Mouse (Mus musculus): ENCODE measurements at regions not wholly inside any gene's neighbourhood (a gene's known extent, or its start where the extent isn't known, plus 50 kb on each side); places are given as distances from the start of the nearest gene placed in this dataset.
A peak's percentile ranks its signal among the peaks of the same experiment; 100 is the strongest.

DNA sequence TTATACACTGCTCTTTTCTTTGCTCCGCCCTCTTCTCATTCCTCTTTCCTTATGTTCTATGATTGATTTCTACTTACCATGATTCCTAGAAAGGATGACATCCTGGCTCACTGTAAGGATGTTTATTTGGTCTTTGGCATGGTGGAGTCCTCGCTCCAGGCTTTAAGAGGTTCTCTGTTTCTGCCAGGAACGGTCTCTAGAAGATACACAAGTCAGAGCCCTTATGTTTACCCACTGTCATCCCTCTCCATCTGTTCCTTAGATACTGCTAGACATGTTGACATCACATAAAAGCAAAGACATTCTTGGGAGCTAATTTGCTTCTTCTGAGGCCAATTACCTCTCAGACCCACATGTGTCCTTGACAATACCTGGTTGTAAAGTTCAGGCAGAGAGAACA is 552.9 kb downstream of the Gm16223 start:
- no peak for DNase-seq (ENCODE audit: low read depth, low spot score)

DNA sequence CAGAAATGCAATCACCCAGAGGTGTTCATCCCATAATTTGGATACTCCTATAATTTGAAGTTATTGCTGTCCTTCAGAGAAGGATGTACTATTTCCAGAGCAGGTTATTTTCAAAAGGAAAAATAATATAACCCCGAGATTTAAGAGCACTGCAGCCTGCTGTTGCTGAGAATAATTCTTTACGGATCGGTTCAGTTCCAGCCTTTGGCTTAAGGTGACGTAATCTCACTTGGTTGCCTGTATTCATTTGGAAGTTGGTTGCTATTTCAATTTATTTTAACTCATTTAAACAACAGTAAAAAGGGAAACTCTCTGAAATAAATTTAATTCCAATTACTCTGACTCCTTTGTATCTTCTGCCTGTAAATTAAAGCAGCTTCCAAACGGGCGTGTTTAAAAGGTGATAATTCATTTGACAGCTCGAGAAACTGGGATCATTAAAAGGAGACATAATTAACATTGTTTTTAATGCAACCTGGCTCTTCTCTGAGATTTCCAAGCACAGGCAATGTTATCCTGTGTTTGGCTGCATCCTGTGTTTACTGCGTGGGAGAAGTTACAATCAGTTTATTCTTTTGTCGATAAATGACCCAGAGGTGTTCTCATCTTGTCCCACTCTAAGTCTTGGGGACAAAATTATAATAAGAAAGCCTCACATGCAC is 568.5 kb downstream of the Gm16223 start:
- no peak for DNase-seq (ENCODE audit: low read depth, low spot score)

DNA sequence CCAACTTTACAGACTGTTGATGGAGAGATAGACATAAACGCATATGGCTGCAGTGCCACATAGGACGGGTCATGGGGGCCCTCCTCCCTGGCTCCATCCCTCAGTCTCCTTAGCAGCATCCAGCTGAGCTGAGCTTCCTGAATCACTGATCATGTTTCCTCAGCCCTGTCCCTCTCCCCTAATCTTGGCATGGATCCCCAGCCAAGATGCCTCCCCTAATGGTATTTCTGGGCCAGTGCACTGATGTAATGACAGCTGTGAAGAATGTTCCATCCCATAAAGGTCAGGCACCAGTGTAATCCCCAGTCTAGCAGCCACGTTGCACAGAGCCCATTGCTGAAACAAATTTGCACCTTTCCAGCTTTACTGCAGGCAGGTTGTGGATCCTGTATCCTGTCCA is 576.5 kb upstream of the Cpeb2 start:
- DNase-seq (ENCODE audit: low read depth, low spot score), result no peak

DNA sequence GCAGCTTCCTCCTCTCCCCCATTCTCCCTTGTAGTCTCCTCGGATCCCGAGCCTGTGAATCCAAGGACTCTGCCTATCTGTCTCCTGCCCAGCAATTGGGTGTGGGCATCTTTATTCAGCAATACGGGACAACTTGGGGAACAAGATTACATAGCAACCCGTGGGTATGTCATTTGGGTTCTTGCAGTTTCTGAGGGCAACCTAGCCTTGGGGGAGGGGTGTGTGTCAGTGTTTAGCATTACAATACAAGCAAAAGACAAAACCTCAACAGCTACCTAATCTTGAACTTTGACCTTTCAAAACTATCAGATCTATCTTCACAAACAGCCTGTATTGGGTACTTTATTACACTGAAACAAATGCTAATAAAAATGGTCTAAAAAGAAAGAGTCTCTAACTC is 573.0 kb upstream of the Cpeb2 start:
- DNase-seq (ENCODE audit: low read depth, low spot score), result peak; percentile 18

DNA sequence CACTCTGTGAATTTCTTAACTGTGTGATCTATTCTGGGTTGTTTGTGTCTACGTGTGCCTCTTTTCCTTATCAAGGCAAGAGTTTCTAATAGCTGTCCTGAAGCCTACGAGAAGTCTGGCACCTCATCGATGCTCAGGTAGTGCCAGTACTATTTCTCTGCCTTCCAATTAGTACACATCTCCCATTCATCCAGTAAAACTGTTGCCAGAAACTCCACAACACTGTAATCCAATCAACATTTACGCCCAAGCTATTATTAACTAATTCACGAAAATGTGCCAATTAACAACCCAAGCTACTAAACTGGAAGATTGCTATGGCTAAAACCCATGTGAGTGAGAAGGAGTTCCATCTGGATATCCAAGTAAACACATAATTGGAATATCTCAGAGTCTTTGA is 553.4 kb upstream of the Cpeb2 start:
- DNase-seq (ENCODE audit: low read depth, low spot score), result no peak

DNA sequence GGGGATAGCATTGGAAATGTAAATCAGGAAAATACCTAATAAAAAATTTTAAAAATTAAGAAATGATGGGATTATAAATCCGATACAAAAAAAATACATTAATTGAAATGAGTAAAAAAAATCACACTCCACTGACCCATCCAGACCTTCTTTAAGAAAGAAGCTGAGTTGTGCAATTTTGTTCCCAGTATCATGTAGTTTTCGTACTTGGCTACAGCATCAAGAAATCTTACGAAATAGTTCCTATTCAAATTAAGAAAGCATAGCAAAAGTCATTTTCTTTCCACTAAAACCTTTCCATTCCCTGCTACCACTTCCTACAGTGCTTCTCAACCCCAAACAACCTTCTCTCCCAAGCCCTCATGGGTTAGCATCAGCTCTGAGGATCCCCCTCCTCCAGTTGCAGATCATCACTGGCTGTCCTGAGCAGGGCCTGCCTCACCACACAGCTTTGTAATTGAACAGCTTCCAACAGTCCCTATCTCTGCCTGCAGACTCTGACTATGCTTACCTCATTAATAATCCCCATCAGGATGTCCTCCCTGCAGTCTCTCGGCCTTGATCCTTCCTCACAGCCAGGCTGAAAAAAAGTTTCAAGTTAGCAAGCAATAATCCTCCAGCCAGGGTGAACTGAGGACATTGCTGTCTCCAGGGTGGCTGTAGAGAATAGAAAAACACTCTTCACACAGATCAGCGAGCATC is 547.5 kb upstream of the Cpeb2 start:
- DNase-seq (ENCODE audit: low read depth, low spot score), result no peak

DNA sequence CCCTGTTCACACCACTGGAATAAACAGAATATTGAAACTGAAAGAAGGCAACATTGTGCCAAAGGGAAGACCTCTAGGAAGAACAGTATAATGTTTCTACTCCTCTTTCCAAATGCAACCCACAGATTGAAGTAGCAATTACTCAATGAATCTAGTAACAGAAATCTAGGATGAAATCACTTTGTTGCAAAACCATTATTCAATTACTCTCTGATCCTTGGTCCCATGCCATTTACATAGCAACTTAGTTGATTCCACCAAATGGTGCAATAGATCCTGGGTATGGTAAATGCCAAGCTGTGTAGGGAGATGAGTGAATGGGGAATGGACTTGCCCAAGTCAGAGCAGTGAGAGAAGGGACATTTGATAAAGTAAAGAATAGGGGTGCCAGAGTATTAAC is 545.8 kb upstream of the Cpeb2 start:
- DNase-seq (ENCODE audit: low read depth, low spot score), result no peak
